Mouse (Mus musculus) heart, postnatal 0 days (tissue): ENCODE results near the gene Timm8a2. TPM values are rescaled to one million over a fixed set of nuclear protein-coding genes. Genes with fewer than 3 reads are reported as not detected.
"Not testable (repeated sequence)": the region's sequence is repeated elsewhere in the genome, so short reads cannot be mapped to it uniquely, and the experiment has no call there.

Source experiments
- ATAC-seq: fragments of 200-750 bp; cut with Nextera tagmentation; 2 replicates; pipeline ENCODE4 v1.8.0; 2017; ENCODE audit warnings: low read depth, moderate number of reproducible peaks, moderate library complexity; ENCODE audit not compliant: insufficient read depth
- DNase-seq: peaks from one replicate; pipeline ENCODE4 v3.0.0-alpha.2; 2016; ENCODE audit warnings: low spot score
- H3K27ac ChIP-seq: fragments of 300-500 bp; sonication (generic); 2 replicates; pipeline ENCODE4 v1.5.1; 2014; ENCODE audit warnings: low read depth, mild to moderate bottlenecking
- H3K27me3 ChIP-seq: fragments of 300-500 bp; sonication (generic); 2 replicates; pipeline ENCODE4 v1.6.1; 2014; ENCODE audit warnings: low read length, mixed read lengths; ENCODE audit not compliant: control insufficient read depth, insufficient read depth
- H3K36me3 ChIP-seq: fragments of 300-500 bp; sonication (generic); replicated peaks from 2 replicates; pipeline ENCODE4 v1.6.1; 2014; ENCODE audit warnings: low read length, mixed read lengths; ENCODE audit not compliant: control insufficient read depth, insufficient read depth
- H3K4me1 ChIP-seq: fragments of 300-500 bp; sonication (generic); 2 replicates; pipeline ENCODE4 v1.6.1; 2014; ENCODE audit warnings: antibody characterized with exemption; ENCODE audit not compliant: control insufficient read depth, insufficient read depth
- H3K4me2 ChIP-seq: fragments of 300-500 bp; sonication (generic); 2 replicates; pipeline ENCODE4 v1.6.1; 2014; ENCODE audit warnings: low read depth, mild to moderate bottlenecking, low read length, moderate library complexity
- H3K4me3 ChIP-seq: fragments of 300-500 bp; sonication (generic); 2 replicates; pipeline ENCODE4 v1.5.1; 2014; ENCODE audit warnings: low read depth, low read length
- H3K9ac ChIP-seq: fragments of 300-500 bp; sonication (generic); replicated peaks from 2 replicates; pipeline ENCODE4 v1.6.1; 2014; ENCODE audit warnings: low read depth, low read length, mixed read lengths
- H3K9me3 ChIP-seq: fragments of 300-500 bp; sonication (generic); replicated peaks from 2 replicates; pipeline ENCODE4 v1.6.1; 2016; ENCODE audit warnings: low read length; ENCODE audit not compliant: control insufficient read depth
- CTCF ChIP-seq: IDR thresholded peaks from 2 replicates; pipeline ENCODE4 v1.5.1; 2016; ENCODE audit warnings: antibody characterized with exemption, control low read depth, low read depth
- EP300 ChIP-seq: IDR thresholded peaks from 2 replicates; pipeline ENCODE4 v1.6.1; 2016; ENCODE audit warnings: antibody characterized with exemption, low read depth
- WGBS: fragments of 180-500 bp; shearing (Covaris S2); extraction: QIAGEN DNeasy Blood & Tissue Kit; methylation state at CpG from one replicate; pipeline ENCODE4 v1.1.7; 2014; 5-methylcytosine and 5-hydroxymethylcytosine counted together
- polyA plus RNA-seq: library from polyadenylated mRNA; unstranded; fragments of >200 nt; fragmentation: Nextera tagmentation; extraction: Ambion mirVana; gene quantifications from 2 replicates; pipeline ENCODE4 v1.2.1, GENCODE M21; 2015
- total RNA-seq: library from RNA; depleted of rRNA; stranded (reverse); fragments of >200 nt; gene quantifications from 2 replicates; pipeline ENCODE4 v1.2.3, GENCODE M21; 2014; ENCODE audit warnings: low replicate concordance

The Timm8a2 gene
- total and polyA plus RNA-seq, 2 experiments from 2014 or later, result not detected

DNA sequence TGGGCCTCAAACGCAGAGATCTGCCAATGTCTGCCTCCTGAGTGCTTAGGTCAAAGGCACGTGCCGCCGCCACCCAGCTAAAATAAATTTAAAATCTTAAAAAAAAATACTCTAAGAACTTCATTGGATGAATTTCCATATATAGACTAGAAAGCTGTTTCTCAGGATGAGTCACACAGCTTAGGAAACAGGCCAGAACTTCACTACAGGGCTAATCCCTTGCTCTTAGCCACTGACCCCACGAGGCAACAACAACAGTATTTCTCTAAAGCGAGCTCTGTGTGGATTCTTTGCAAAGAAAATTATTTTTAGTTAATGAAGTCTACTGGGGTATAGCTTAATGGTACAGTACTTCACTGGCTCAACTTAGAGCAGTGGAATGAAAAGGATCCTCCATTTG is 26.9 kb downstream of the Timm8a2 start:
- Histone ChIP-seq H3K4me1 (no peaks in the 10 kb centered on the region), H3K4me3 (no peak overlapping the region), H3K27ac (no peak overlapping the region), H3K9me3 (no peaks in the 10 kb centered on the region), H3K36me3 (no peaks in the 10 kb centered on the region), H3K27me3 (peaks cover 25% of the 10 kb centered on the region), H3K9ac (no peak overlapping the region), H3K4me2 (no peak overlapping the region)
- no peak for DNase-seq
- TF ChIP-seq CTCF (no peak), EP300 (no peak)
- 77% methylated on average over 6 of the region's 6 CpGs for WGBS
- no peak for ATAC-seq

GRCm38 (mm10) chr14:122062411-122063090 is 28.1 kb downstream of the Timm8a2 start:
- no peaks in the 10 kb centered on the region for H3K9me3 ChIP-seq
- 82% methylated on average over 10 of the region's 10 CpGs for WGBS
- H3K4me3 ChIP-seq, result no peak overlapping the region
- no peak overlapping the region for H3K27ac ChIP-seq
- H3K4me2 ChIP-seq, result no peak overlapping the region
- no peaks in the 10 kb centered on the region for H3K4me1 ChIP-seq
- no peak for ATAC-seq
- DNase-seq, result no peak
- TF ChIP-seq CTCF, result no peak
- TF ChIP-seq EP300, result no peak
- peaks cover 33% of the 10 kb centered on the region for H3K27me3 ChIP-seq
- H3K9ac ChIP-seq, result no peak overlapping the region
- H3K36me3 ChIP-seq, result no peaks in the 10 kb centered on the region

DNA sequence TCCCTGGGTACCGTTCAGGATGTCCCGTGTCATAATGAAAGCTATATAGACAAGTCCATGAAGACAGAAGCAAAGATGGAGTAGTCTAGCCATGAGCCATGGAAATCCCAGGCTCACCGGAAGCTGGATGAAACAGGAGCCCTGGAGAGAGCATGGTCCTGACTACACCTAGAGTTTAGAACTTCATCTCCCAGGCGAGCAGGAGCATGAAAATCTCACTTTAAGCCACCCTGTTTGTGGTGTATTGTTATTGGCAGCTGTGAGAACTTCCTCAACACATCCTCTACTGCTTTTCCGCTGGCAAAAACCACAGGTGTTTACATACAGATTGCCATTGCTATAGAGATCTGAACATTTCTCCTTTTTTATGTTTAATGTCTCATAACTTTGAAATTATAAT is 29.1 kb downstream of the Timm8a2 start:
- WGBS, result 67% methylated on average over 5 of the region's 5 CpGs
- H3K27me3 ChIP-seq, result peaks cover 33% of the 10 kb centered on the region

DNA sequence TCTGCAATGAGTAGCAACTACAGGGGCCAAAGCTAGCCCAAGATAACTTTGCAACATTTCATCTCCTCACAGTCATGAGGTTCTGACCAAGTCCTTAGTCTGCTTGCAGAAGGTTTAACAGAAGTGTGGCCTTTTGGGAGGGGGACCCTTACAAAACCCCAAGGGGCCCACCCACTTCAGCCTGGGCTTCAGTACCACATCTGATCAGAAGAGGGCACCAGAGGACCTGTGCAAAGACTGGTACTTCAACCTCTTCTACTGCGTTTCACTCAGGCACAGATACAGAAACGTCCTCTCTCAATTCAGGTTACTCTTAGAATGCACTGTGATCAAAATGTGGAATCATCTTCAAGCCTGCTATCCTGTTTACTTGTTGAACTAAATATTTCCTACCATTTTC is 30.0 kb downstream of the Timm8a2 start:
- no peak overlapping the region for H3K4me2 ChIP-seq
- no peak overlapping the region for H3K9ac ChIP-seq
- DNase-seq, result peak; percentile 71
- peaks cover 33% of the 10 kb centered on the region for H3K27me3 ChIP-seq
- H3K4me1 ChIP-seq, result peaks cover 10% of the 10 kb centered on the region; the same call in 1 of the 2 replicates
- H3K36me3 ChIP-seq, result no peaks in the 10 kb centered on the region
- no peak overlapping the region for H3K4me3 ChIP-seq
- TF ChIP-seq CTCF (peak; percentile 94), EP300 (no peak)
- H3K27ac ChIP-seq, result no peak overlapping the region
- no peaks in the 10 kb centered on the region for H3K9me3 ChIP-seq
- no peak for ATAC-seq
- 2% methylated on average over 2 of the region's 2 CpGs for WGBS

More for the DNA sequence above, 29.1 kb downstream of the Timm8a2 start:
- H3K36me3 ChIP-seq, result no peaks in the 10 kb centered on the region
- no peak for DNase-seq
- no peaks in the 10 kb centered on the region for H3K9me3 ChIP-seq
- ATAC-seq, result no peak
- H3K4me3 ChIP-seq, result no peak overlapping the region
- TF ChIP-seq CTCF (no peak), EP300 (no peak)
- H3K9ac ChIP-seq, result no peak overlapping the region
- no peak overlapping the region for H3K4me2 ChIP-seq
- H3K4me1 ChIP-seq, result 0 out of 2 replicates have a peak, but pooled peaks cover 3% of the 10 kb centered on the region
- H3K27ac ChIP-seq, result no peak overlapping the region

GRCm38 (mm10) chr14:122066243-122066642 is 31.8 kb downstream of the Timm8a2 start:
- H3K4me1 ChIP-seq, result peaks cover 15% of the 10 kb centered on the region
- H3K4me3 ChIP-seq, result no peak overlapping the region
- H3K9ac ChIP-seq, result no peak overlapping the region
- H3K9me3 ChIP-seq, result no peaks in the 10 kb centered on the region
- no peaks in the 10 kb centered on the region for H3K36me3 ChIP-seq
- no peak overlapping the region for H3K27ac ChIP-seq
- no peak overlapping the region for H3K4me2 ChIP-seq
- peaks cover 46% of the 10 kb centered on the region for H3K27me3 ChIP-seq
- no peak for DNase-seq
- 64% methylated on average over 4 of the region's 4 CpGs for WGBS
- TF ChIP-seq EP300 (no peak), CTCF (no peak)
- no peak for ATAC-seq

GRCm38 (mm10) chr14:122068036-122068435 is 33.6 kb downstream of the Timm8a2 start:
- not testable (repeated sequence) for H3K9me3 ChIP-seq, H3K9ac ChIP-seq, H3K36me3 ChIP-seq, DNase-seq, H3K4me3 ChIP-seq, H3K27ac ChIP-seq, ATAC-seq, H3K4me2 ChIP-seq
- Histone ChIP-seq H3K27me3 (peaks cover 51% of the 10 kb centered on the region), H3K4me1 (peaks cover 15% of the 10 kb centered on the region)
- WGBS, result 77% methylated on average over 3 of the region's 3 CpGs
